Mouse (Mus musculus): ENCODE measurements around the gene Ccs. TPM values are rescaled to one million over a fixed set of nuclear protein-coding genes. Genes with fewer than 3 reads are reported as not detected.
A peak's percentile ranks its signal among the peaks of the same experiment; 100 is the strongest.

Ccs gene
- polyA plus RNA-seq, 1 experiment, result not detected

DNA sequence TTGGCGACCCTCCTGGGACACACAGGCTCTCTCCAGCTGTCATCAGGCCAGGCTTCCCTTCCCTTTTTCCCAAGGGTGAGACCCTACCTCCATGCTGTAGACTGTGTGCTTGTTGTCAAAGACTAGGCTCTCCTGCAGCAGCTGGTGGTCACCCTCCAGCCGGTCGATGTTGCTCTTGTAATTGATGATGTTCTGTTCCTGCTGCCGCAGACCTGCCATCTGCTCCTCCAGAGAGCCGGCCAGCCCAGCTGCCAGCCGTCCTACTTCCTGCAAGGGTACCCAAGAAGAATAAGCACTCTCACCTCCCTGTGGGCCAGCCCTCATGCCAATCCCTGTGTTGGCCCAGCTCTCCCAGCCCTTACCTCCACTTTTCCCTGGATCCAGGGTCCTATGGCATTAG is 23.9 kb upstream of the Ccs start:
- Histone ChIP-seq H3K4me1 (ENCODE audit: control insufficient read depth, insufficient read depth, low read length) (peaks cover 12% of the 10 kb centered on the region), H3K4me3 (ENCODE audit: insufficient read depth, low read depth, low read length) (no peak overlapping the region), H3K27ac (ENCODE audit: insufficient read depth, low read depth, low read length) (no peak overlapping the region)
- 78% methylated on average over 6 of the region's 6 CpGs for WGBS
- no peak for TF ChIP-seq CTCF (IDR thresholded peaks at IDR 0.05; ENCODE audit: insufficient read depth, low read depth, low read length)

DNA sequence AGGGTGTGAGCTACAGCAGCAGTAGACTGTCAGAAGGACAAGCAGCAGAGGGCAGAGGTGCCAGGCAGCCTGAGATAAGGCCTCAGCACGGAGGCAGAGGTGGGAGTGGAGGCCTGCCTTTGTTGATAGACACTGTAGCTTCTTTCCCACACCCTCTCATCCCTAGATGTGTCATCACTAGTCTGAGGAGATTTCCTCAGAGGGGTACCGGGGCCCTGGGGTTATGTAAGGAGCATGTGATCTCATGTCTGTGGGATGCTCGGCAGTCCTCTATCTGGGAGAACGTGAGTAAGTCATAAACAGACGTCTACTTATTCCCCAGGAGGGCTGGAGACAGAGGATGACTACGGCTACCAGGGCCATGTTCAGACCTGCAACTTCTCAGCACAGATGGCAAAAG is 19.9 kb upstream of the Ccs start:
- peaks cover 17% of the 10 kb centered on the region for H3K4me1 ChIP-seq (ENCODE audit: control insufficient read depth, insufficient read depth, low read length)
- H3K4me3 ChIP-seq (ENCODE audit: insufficient read depth, low read depth, low read length), result no peak overlapping the region
- TF ChIP-seq CTCF (IDR thresholded peaks at IDR 0.05; ENCODE audit: insufficient read depth, low read depth, low read length) (no peak), POLR2A (IDR thresholded peaks at IDR 0.05; ENCODE audit: insufficient read depth, low read depth, low read length) (no peak)
- 63% methylated on average over 6 of the region's 6 CpGs for WGBS
- no peak overlapping the region for H3K27ac ChIP-seq (ENCODE audit: insufficient read depth, low read depth, low read length)

- WGBS, result 55% methylated on average over 4 of the region's 4 CpGs
- Histone ChIP-seq H3K4me3 (ENCODE audit: insufficient read depth, low read depth, low read length) (peak overlapping the region; percentile 67), H3K27ac (ENCODE audit: insufficient read depth, low read depth, low read length) (no peak overlapping the region), H3K4me1 (ENCODE audit: control insufficient read depth, insufficient read depth, low read length) (peaks cover 17% of the 10 kb centered on the region)
- TF ChIP-seq POLR2A (IDR thresholded peaks at IDR 0.05; ENCODE audit: insufficient read depth, low read depth, low read length) (no peak), CTCF (IDR thresholded peaks at IDR 0.05; ENCODE audit: insufficient read depth, low read depth, low read length) (no peak)
Observed at GRCm38 (mm10) chr19:4855951-4856350, 16.8 kb upstream of the Ccs start.

- WGBS, result 2% methylated on average over 14 of the region's 14 CpGs
- no peak for TF ChIP-seq CTCF (IDR thresholded peaks at IDR 0.05; ENCODE audit: insufficient read depth, low read depth, low read length)
- no peak for TF ChIP-seq POLR2A (IDR thresholded peaks at IDR 0.05; ENCODE audit: insufficient read depth, low read depth, low read length)
- Histone ChIP-seq H3K4me3 (ENCODE audit: insufficient read depth, low read depth, low read length) (peak overlapping the region; percentile 67), H3K27ac (ENCODE audit: insufficient read depth, low read depth, low read length) (peak overlapping the region; percentile 27), H3K4me1 (ENCODE audit: control insufficient read depth, insufficient read depth, low read length) (peaks cover 17% of the 10 kb centered on the region)
Observed at GRCm38 (mm10) chr19:4855470-4855820, 16.3 kb upstream of the Ccs start.

GRCm38 (mm10) chr19:4854552-4855469 is 15.7 kb upstream of the Ccs start, which contains the start of gene Ctsf:
Gene Ctsf (plus strand): TSS chr19:4855130.
- no peak for TF ChIP-seq CTCF (IDR thresholded peaks at IDR 0.05; ENCODE audit: insufficient read depth, low read depth, low read length)
- peak; percentile 61 for TF ChIP-seq POLR2A (IDR thresholded peaks at IDR 0.05; ENCODE audit: insufficient read depth, low read depth, low read length)
- Histone ChIP-seq H3K4me3 (ENCODE audit: insufficient read depth, low read depth, low read length) (peak within 1 kb of the TSS; percentile 67), H3K4me1 (ENCODE audit: control insufficient read depth, insufficient read depth, low read length) (peaks cover 17% of the 10 kb centered on the region), H3K27ac (ENCODE audit: insufficient read depth, low read depth, low read length) (peak within 1 kb of the TSS; percentile 73)
- 2% methylated on average over 45 of the region's 45 CpGs for WGBS

- TF ChIP-seq CTCF (IDR thresholded peaks at IDR 0.05; ENCODE audit: insufficient read depth, low read depth, low read length), result no peak
- TF ChIP-seq POLR2A (IDR thresholded peaks at IDR 0.05; ENCODE audit: insufficient read depth, low read depth, low read length), result no peak
- WGBS, result 45% methylated on average over 5 of the region's 5 CpGs
- Histone ChIP-seq H3K4me3 (ENCODE audit: insufficient read depth, low read depth, low read length) (no peak overlapping the region), H3K27ac (ENCODE audit: insufficient read depth, low read depth, low read length) (no peak overlapping the region), H3K4me1 (ENCODE audit: control insufficient read depth, insufficient read depth, low read length) (no peaks in the 10 kb centered on the region)
Observed at GRCm38 (mm10) chr19:4850281-4850680, 11.1 kb upstream of the Ccs start.

DNA sequence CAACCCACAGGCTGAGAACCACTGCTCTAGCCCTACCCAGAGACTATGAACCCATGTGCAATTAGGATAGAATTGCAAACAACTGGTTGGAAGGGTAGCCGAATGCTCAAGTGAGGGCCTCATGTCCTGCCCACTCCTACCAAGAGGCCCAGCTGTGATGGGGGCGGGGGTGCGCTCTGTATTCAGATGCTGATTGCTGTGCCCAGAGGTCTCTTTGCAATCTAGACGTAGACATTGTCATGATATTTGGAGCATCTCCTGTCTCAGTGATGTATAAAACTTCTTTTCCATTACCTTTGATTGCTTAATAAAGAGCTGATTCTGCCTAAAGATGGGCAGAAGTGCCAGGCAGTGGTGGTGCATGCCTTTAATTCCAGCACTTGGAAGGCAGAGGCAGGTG is 10.7 kb upstream of the Ccs start:
- Histone ChIP-seq H3K27ac (ENCODE audit: insufficient read depth, low read depth, low read length) (no peak overlapping the region), H3K4me3 (ENCODE audit: insufficient read depth, low read depth, low read length) (no peak overlapping the region), H3K4me1 (ENCODE audit: control insufficient read depth, insufficient read depth, low read length) (no peaks in the 10 kb centered on the region)
- TF ChIP-seq CTCF (IDR thresholded peaks at IDR 0.05; ENCODE audit: insufficient read depth, low read depth, low read length) (no peak), POLR2A (IDR thresholded peaks at IDR 0.05; ENCODE audit: insufficient read depth, low read depth, low read length) (no peak)
- WGBS, result 63% methylated on average over 4 of the region's 4 CpGs

GRCm38 (mm10) chr19:4847490-4847889 is 8.4 kb upstream of the Ccs start:
- 31% methylated on average over 7 of the region's 7 CpGs for WGBS
- Histone ChIP-seq H3K27ac (ENCODE audit: insufficient read depth, low read depth, low read length) (no peak overlapping the region), H3K4me3 (ENCODE audit: insufficient read depth, low read depth, low read length) (no peak overlapping the region), H3K4me1 (ENCODE audit: control insufficient read depth, insufficient read depth, low read length) (no peaks in the 10 kb centered on the region)
- no peak for TF ChIP-seq CTCF (IDR thresholded peaks at IDR 0.05; ENCODE audit: insufficient read depth, low read depth, low read length)
- TF ChIP-seq POLR2A (IDR thresholded peaks at IDR 0.05; ENCODE audit: insufficient read depth, low read depth, low read length), result no peak

DNA sequence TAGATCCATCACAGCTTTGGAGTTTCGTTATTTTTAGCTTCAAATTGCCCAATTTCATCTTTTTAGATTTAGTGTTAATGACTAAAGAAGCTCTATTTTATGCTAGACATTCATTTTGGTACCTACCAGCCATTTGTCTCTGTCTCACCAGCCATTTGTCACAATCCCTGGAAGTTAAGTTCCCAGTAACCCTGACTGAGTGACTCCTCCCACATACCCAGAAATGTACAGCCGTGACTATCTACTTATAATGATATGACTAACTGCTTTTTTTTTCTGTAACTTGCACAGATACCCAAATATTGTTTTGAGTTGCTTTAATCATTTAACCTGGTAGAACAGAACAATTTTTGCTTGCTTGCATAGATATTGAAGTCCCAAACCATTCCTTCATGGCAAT is 6.7 kb upstream of the Ccs start:
- WGBS, result 84% methylated on average over 2 of the region's 2 CpGs
- H3K27ac ChIP-seq (ENCODE audit: insufficient read depth, low read depth, low read length), result no peak overlapping the region

More for the DNA sequence above, 6.7 kb upstream of the Ccs start:
- no peak overlapping the region for H3K4me3 ChIP-seq (ENCODE audit: insufficient read depth, low read depth, low read length)
- TF ChIP-seq CTCF (IDR thresholded peaks at IDR 0.05; ENCODE audit: insufficient read depth, low read depth, low read length) (no peak), POLR2A (IDR thresholded peaks at IDR 0.05; ENCODE audit: insufficient read depth, low read depth, low read length) (no peak)
- no peaks in the 10 kb centered on the region for H3K4me1 ChIP-seq (ENCODE audit: control insufficient read depth, insufficient read depth, low read length)
